In genomic region chr13:42866162-42866941, GRCm38 (mm10) we compare ENCODE assay signal across 8 mouse cellular contexts.
DNase-seq lines count a peak whose midpoint lies in the region; ATAC-seq and TF ChIP-seq lines count a peak whose summit lies in the region.

No protein-coding gene starts in this region.

- H3K9me3 ChIP-seq in embryonic facial prominence, embryonic 13.5 days, result no peaks in the 10 kb centered on the region
- no peaks in the 10 kb centered on the region for H3K9me3 ChIP-seq in heart, embryonic 11.5 days (replicated peaks; ENCODE audit: control insufficient read depth, low read length)
- no peaks in the 10 kb centered on the region for H3K9me3 ChIP-seq in kidney, embryonic 14.5 days (ENCODE audit: control insufficient read depth, low read length)
- no peaks in the 10 kb centered on the region for H3K9me3 ChIP-seq in limb, embryonic 14.5 days (ENCODE audit: control insufficient read depth, low read length)
- no peaks in the 10 kb centered on the region for H3K9me3 ChIP-seq in midbrain, embryonic 13.5 days

- TF ChIP-seq POLR2A in limb, embryonic 14.5 days (IDR thresholded peaks at IDR 0.05; ENCODE audit: borderline replicate concordance, extremely low read depth, insufficient read depth, insufficient read length), result no peak

- peaks cover 11% of the 10 kb centered on the region for H3K4me1 ChIP-seq in embryonic facial prominence, embryonic 13.5 days
- H3K4me1 ChIP-seq in heart, embryonic 11.5 days (ENCODE audit: control insufficient read depth, insufficient read depth, low read length), result peaks cover 4% of the 10 kb centered on the region; the same call in 1 of the 2 replicates
- peaks cover 5% of the 10 kb centered on the region; the same call in 1 of the 2 replicates for H3K4me1 ChIP-seq in kidney, embryonic 14.5 days (ENCODE audit: control insufficient read depth, insufficient read depth, low read length)
- peaks cover 4% of the 10 kb centered on the region; the same call in 1 of the 2 replicates for H3K4me1 ChIP-seq in limb, embryonic 14.5 days (ENCODE audit: control insufficient read depth, insufficient read depth, low read length)
- H3K4me1 ChIP-seq in midbrain, embryonic 13.5 days (replicated peaks), result peaks cover 22% of the 10 kb centered on the region

- H3K27ac ChIP-seq in embryonic facial prominence, embryonic 13.5 days, result no peak overlapping the region
- H3K27ac ChIP-seq in heart, embryonic 11.5 days (ENCODE audit: low read depth, low read length), result no peak overlapping the region
- no peak overlapping the region for H3K27ac ChIP-seq in kidney, embryonic 14.5 days (ENCODE audit: low read depth, low read length)
- H3K27ac ChIP-seq in limb, embryonic 14.5 days (replicated peaks; ENCODE audit: low read depth, low read length), result no peak overlapping the region
- H3K27ac ChIP-seq in midbrain, embryonic 13.5 days, result no peak overlapping the region

- no peaks in the 10 kb centered on the region for H3K36me3 ChIP-seq in embryonic facial prominence, embryonic 13.5 days
- H3K36me3 ChIP-seq in heart, embryonic 11.5 days (ENCODE audit: control insufficient read depth, insufficient read depth, low read length), result no peaks in the 10 kb centered on the region
- no peaks in the 10 kb centered on the region for H3K36me3 ChIP-seq in kidney, embryonic 14.5 days (ENCODE audit: control insufficient read depth, insufficient read depth, low read length)
- no peaks in the 10 kb centered on the region for H3K36me3 ChIP-seq in limb, embryonic 14.5 days (ENCODE audit: control insufficient read depth, insufficient read depth, low read length)
- H3K36me3 ChIP-seq in midbrain, embryonic 13.5 days, result no peaks in the 10 kb centered on the region

- H3K4me2 ChIP-seq in embryonic facial prominence, embryonic 13.5 days, result peak overlapping the region; percentile 79
- H3K4me2 ChIP-seq in heart, embryonic 11.5 days, result peak overlapping the region; percentile 84
- H3K4me2 ChIP-seq in kidney, embryonic 14.5 days (replicated peaks; ENCODE audit: low read depth, low read length), result peak overlapping the region; percentile 75
- H3K4me2 ChIP-seq in limb, embryonic 14.5 days (replicated peaks; ENCODE audit: low read depth, low read length, severe bottlenecking), result peak overlapping the region; percentile 67
- H3K4me2 ChIP-seq in midbrain, embryonic 13.5 days (replicated peaks), result peak overlapping the region; percentile 55

- WGBS in embryonic facial prominence, embryonic 13.5 days, result 3% methylated on average over 21 of the region's 21 CpGs
- WGBS in heart, embryonic 11.5 days (ENCODE audit: insufficient replicate concordance), result 4% methylated on average over 21 of the region's 21 CpGs
- 6% methylated on average over 21 of the region's 21 CpGs for WGBS in kidney, embryonic 14.5 days
- 8% methylated on average over 21 of the region's 21 CpGs for WGBS in limb, embryonic 14.5 days
- WGBS in midbrain, embryonic 13.5 days, result 3% methylated on average over 21 of the region's 21 CpGs

- peak overlapping the region; percentile 61 for H3K9ac ChIP-seq in embryonic facial prominence, embryonic 13.5 days
- H3K9ac ChIP-seq in heart, embryonic 11.5 days (ENCODE audit: low read depth, low read length), result peak overlapping the region; percentile 63
- H3K9ac ChIP-seq in kidney, embryonic 14.5 days (ENCODE audit: low read depth, low read length), result peak overlapping the region; percentile 56; the same call in 1 of the 2 replicates
- peak overlapping the region; percentile 55 for H3K9ac ChIP-seq in limb, embryonic 14.5 days (ENCODE audit: low read depth, low read length, severe bottlenecking)
- peak overlapping the region; percentile 54 for H3K9ac ChIP-seq in midbrain, embryonic 13.5 days (replicated peaks)

- DNase-seq in brain, adult 2 months (ENCODE audit: low read depth, low spot score), result peak; percentile 86
- peak; percentile 40 for DNase-seq in limb, embryonic 14.5 days (ENCODE audit: low spot score)
- DNase-seq in spleen, postnatal 10 days (ENCODE audit: low spot score in 2 of 2), result peak; percentile 5 to 41

- H3K4me3 ChIP-seq in embryonic facial prominence, embryonic 13.5 days, result peak overlapping the region; percentile 46
- H3K4me3 ChIP-seq in heart, embryonic 11.5 days (ENCODE audit: low read depth, low read length), result peak overlapping the region; percentile 53
- peak overlapping the region; percentile 46 for H3K4me3 ChIP-seq in kidney, embryonic 14.5 days (ENCODE audit: low read length)
- peak overlapping the region; percentile 38 for H3K4me3 ChIP-seq in limb, embryonic 14.5 days (replicated peaks; ENCODE audit: low read length)
- H3K4me3 ChIP-seq in midbrain, embryonic 13.5 days (replicated peaks), result peak overlapping the region; percentile 30

- peaks cover 6% of the 10 kb centered on the region; the same call in 1 of the 2 replicates for H3K27me3 ChIP-seq in embryonic facial prominence, embryonic 13.5 days
- no peaks in the 10 kb centered on the region for H3K27me3 ChIP-seq in heart, embryonic 11.5 days (ENCODE audit: control insufficient read depth, insufficient read depth, low read length)
- H3K27me3 ChIP-seq in kidney, embryonic 14.5 days (ENCODE audit: control insufficient read depth, insufficient read depth, low read length), result no peaks in the 10 kb centered on the region
- 0 out of 2 replicates have a peak, but pooled peaks cover 6% of the 10 kb centered on the region for H3K27me3 ChIP-seq in limb, embryonic 14.5 days (ENCODE audit: control insufficient read depth, insufficient read depth, low read length)
- no peaks in the 10 kb centered on the region for H3K27me3 ChIP-seq in midbrain, embryonic 13.5 days

- no peak for ATAC-seq in embryonic facial prominence, embryonic 13.5 days (ENCODE audit: insufficient number of reproducible peaks, insufficient read depth, low FRiP score, low TSS enrichment, low read depth)
- 0 out of 2 replicates have a peak, but pooled peaks have one; percentile 22 for ATAC-seq in heart, embryonic 11.5 days (replicated peaks; ENCODE audit: insufficient number of reproducible peaks, low FRiP score, low TSS enrichment)
- ATAC-seq in kidney, embryonic 14.5 days (ENCODE audit: low FRiP score, low TSS enrichment), result peak; percentile 66
- ATAC-seq in limb, embryonic 14.5 days (ENCODE audit: low FRiP score, low read depth), result no peak; the same call in 1 of the 2 replicates
- ATAC-seq in midbrain, embryonic 13.5 days, result peak; percentile 83
- no peak for ATAC-seq in inflammation-experienced regulatory T-cells, adult 6 months

Comparison
In these comparisons a context has a peak if more than half of its experiments do, and no peak if none do; other contexts are left out.
1. DNase-seq: peak in every context shown above with its lines; median percentile 86 in brain, adult 2 months; 40 in limb, embryonic 14.5 days; 23 in spleen, postnatal 10 days.
2. ATAC-seq: peak in heart, embryonic 11.5 days (single experiment), kidney, embryonic 14.5 days (single experiment) and midbrain, embryonic 13.5 days (single experiment); none in embryonic facial prominence, embryonic 13.5 days (single experiment), limb, embryonic 14.5 days (single experiment) and inflammation-experienced regulatory T-cells, adult 6 months (single experiment).
3. Peak in every context shown above with its lines, with median percentiles within 50 percentile points of each other: H3K4me2 ChIP-seq, H3K4me3 ChIP-seq and H3K9ac ChIP-seq.